Mouse (Mus musculus): ENCODE results near the gene Lysmd1. TPM values are rescaled to one million over a fixed set of nuclear protein-coding genes. Genes with fewer than 3 reads are reported as not detected.
A peak's percentile ranks its signal among the peaks of the same experiment; 100 is the strongest.

Lysmd1 gene
- polyA plus RNA-seq, 1 experiment = 4.7 TPM

- Histone ChIP-seq H3K27me3 (ENCODE audit: control insufficient read depth, insufficient read depth, low read length) (no peaks in the 10 kb centered on the region), H3K27ac (ENCODE audit: insufficient read depth, low read length) (no peak overlapping the region), H3K4me3 (ENCODE audit: extremely low read depth, insufficient read depth, insufficient read length) (no peak overlapping the region), H3K36me3 (ENCODE audit: control insufficient read depth, insufficient read depth, low read length) (peaks cover 2% of the 10 kb centered on the region; the same call in 1 of the 2 replicates), H3K4me1 (ENCODE audit: control insufficient read depth, insufficient read depth, insufficient read length) (peaks cover 4% of the 10 kb centered on the region; the same call in 1 of the 2 replicates)
- 56% methylated on average over 2 of the region's 2 CpGs for WGBS
- no peak for DNase-seq (ENCODE audit: low read depth in 1 of 2, low spot score in 2 of 2)
- TF ChIP-seq CTCF (IDR thresholded peaks at IDR 0.05; ENCODE audit: extremely low read depth, insufficient read depth, insufficient read length, insufficient replicate concordance) = no peak
- no peak for TF ChIP-seq POLR2A (IDR thresholded peaks at IDR 0.05; ENCODE audit: low read depth, low read length)
These were observed 26.0 kb upstream of the Lysmd1 start for GRCm38 (mm10) chr3:95107898-95108297.

DNA sequence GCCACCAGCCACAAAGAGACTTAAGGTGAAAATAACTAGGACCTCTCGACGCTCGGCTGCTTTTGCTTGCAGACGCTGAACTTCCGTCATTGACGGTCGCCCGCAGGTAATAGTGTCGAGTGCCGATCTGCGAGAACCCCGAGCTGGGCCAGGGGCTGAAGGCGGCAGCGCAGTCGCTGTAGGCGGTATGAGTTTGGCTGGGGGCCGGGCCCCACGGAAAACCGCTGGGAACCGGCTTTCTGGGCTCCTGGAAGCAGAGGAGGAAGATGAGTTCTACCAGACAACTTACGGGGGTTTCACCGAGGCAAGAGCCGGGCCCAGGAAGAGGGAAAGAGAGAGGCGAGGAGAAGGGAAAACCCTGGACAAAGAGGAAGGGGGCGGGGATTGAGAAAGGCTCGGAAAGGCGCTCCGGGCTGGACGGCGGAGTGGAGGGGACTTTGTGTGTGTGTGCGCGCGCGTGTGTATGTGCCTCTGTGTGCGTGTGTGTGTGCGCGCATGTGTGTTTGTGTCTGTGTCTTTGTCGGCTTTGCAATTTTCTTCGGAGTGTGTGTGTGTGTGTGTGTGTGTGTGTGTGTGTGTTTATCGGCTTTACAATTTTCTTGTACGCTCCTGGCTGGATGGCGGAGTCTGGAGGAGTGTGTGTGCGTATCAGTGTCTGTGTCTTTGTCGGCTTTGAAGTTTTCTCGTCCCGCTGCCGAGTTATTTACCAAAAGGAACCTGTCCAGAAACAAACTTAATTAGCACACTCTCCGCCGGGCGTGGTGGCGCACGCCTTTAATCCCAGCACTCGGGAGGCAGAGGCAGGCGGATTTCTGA, 22.8 kb upstream of the Lysmd1 start, which contains the start of gene Vps72:
TSS of gene Vps72 (plus strand) at position 112 of the 816 bp plus-strand sequence.
- H3K4me3 ChIP-seq (ENCODE audit: extremely low read depth, insufficient read depth, insufficient read length) = peak within 1 kb of the TSS; percentile 97
- H3K27me3 ChIP-seq (ENCODE audit: control insufficient read depth, insufficient read depth, low read length) = no peaks in the 10 kb centered on the region
- H3K36me3 ChIP-seq (ENCODE audit: control insufficient read depth, insufficient read depth, low read length) = peaks cover 4% of the 10 kb centered on the region; the same call in 1 of the 2 replicates
- peak; percentile 43 for TF ChIP-seq POLR2A (IDR thresholded peaks at IDR 0.05; ENCODE audit: low read depth, low read length)
- TF ChIP-seq CTCF (IDR thresholded peaks at IDR 0.05; ENCODE audit: extremely low read depth, insufficient read depth, insufficient read length, insufficient replicate concordance) = no peak
- H3K4me1 ChIP-seq (ENCODE audit: control insufficient read depth, insufficient read depth, insufficient read length) = no peaks in the 10 kb centered on the region; the same call in 1 of the 2 replicates
- WGBS = under 1% methylated on average over 54 of the region's 54 CpGs
- peak within 1 kb of the TSS; percentile 94 for H3K27ac ChIP-seq (ENCODE audit: insufficient read depth, low read length)
- DNase-seq (ENCODE audit: low read depth in 1 of 2, low spot score in 2 of 2) = peak; percentile 73 to 92

DNA sequence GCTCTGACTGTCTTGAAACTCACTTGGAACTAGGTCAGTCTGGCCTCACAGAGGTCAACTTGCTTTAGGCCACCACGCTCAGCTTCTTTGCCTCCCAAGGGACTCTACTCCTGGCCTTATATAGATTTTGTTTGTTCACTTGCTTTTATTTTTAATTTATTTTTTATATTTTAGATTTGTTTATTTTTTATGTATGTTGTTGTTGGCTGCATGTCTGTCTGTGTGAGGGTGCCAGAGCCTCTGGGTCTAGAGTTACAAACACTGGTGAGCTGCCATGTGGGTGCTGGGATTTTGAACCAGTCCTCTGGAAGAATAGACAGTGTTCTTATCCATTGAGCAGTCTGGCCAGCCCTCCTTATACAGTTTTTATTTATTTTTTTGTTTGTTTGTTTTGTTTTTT, 21.1 kb upstream of the Lysmd1 start:
- peaks cover 4% of the 10 kb centered on the region for H3K36me3 ChIP-seq (ENCODE audit: control insufficient read depth, insufficient read depth, low read length)
- no peak for TF ChIP-seq CTCF (IDR thresholded peaks at IDR 0.05; ENCODE audit: extremely low read depth, insufficient read depth, insufficient read length, insufficient replicate concordance)
- no peak for TF ChIP-seq POLR2A (IDR thresholded peaks at IDR 0.05; ENCODE audit: low read depth, low read length)
- 100% methylated on average over 1 of the region's 1 CpGs for WGBS
- no peak overlapping the region for H3K27ac ChIP-seq (ENCODE audit: insufficient read depth, low read length)
- no peaks in the 10 kb centered on the region for H3K27me3 ChIP-seq (ENCODE audit: control insufficient read depth, insufficient read depth, low read length)
- no peaks in the 10 kb centered on the region; the same call in 1 of the 2 replicates for H3K4me1 ChIP-seq (ENCODE audit: control insufficient read depth, insufficient read depth, insufficient read length)
- DNase-seq (ENCODE audit: low read depth in 1 of 2, low spot score in 2 of 2) = no peak
- no peak overlapping the region for H3K4me3 ChIP-seq (ENCODE audit: extremely low read depth, insufficient read depth, insufficient read length)

- H3K4me1 ChIP-seq (ENCODE audit: control insufficient read depth, insufficient read depth, insufficient read length) = no peaks in the 10 kb centered on the region
- no peaks in the 10 kb centered on the region for H3K27me3 ChIP-seq (ENCODE audit: control insufficient read depth, insufficient read depth, low read length)
- WGBS = 91% methylated on average over 2 of the region's 2 CpGs
- TF ChIP-seq POLR2A (IDR thresholded peaks at IDR 0.05; ENCODE audit: low read depth, low read length) (no peak), CTCF (IDR thresholded peaks at IDR 0.05; ENCODE audit: extremely low read depth, insufficient read depth, insufficient read length, insufficient replicate concordance) (no peak)
- DNase-seq (ENCODE audit: low read depth in 1 of 2, low spot score in 2 of 2) = no peak
- H3K4me3 ChIP-seq (ENCODE audit: extremely low read depth, insufficient read depth, insufficient read length) = no peak overlapping the region
- H3K27ac ChIP-seq (ENCODE audit: insufficient read depth, low read length) = no peak overlapping the region
- peaks cover 31% of the 10 kb centered on the region for H3K36me3 ChIP-seq (ENCODE audit: control insufficient read depth, insufficient read depth, low read length)
These were observed 16.1 kb upstream of the Lysmd1 start for GRCm38 (mm10) chr3:95117751-95118150.

- Histone ChIP-seq H3K4me3 (ENCODE audit: extremely low read depth, insufficient read depth, insufficient read length) (no peak overlapping the region), H3K36me3 (ENCODE audit: control insufficient read depth, insufficient read depth, low read length) (peaks cover 28% of the 10 kb centered on the region), H3K27me3 (ENCODE audit: control insufficient read depth, insufficient read depth, low read length) (no peaks in the 10 kb centered on the region), H3K27ac (ENCODE audit: insufficient read depth, low read length) (no peak overlapping the region), H3K4me1 (ENCODE audit: control insufficient read depth, insufficient read depth, insufficient read length) (no peaks in the 10 kb centered on the region)
- DNase-seq (ENCODE audit: low read depth in 1 of 2, low spot score in 2 of 2) = no peak
- WGBS = 72% methylated on average over 6 of the region's 6 CpGs
- TF ChIP-seq POLR2A (IDR thresholded peaks at IDR 0.05; ENCODE audit: low read depth, low read length) (no peak), CTCF (IDR thresholded peaks at IDR 0.05; ENCODE audit: extremely low read depth, insufficient read depth, insufficient read length, insufficient replicate concordance) (no peak)
These were observed 12.3 kb upstream of the Lysmd1 start for GRCm38 (mm10) chr3:95121580-95121979.

GRCm38 (mm10) chr3:95124246-95124645, 9.6 kb upstream of the Lysmd1 start, which contains the start of gene Tmod4:
Tmod4 (plus strand) TSS chr3:95124476.
- Histone ChIP-seq H3K4me3 (ENCODE audit: extremely low read depth, insufficient read depth, insufficient read length) (no peak within 1 kb of the TSS), H3K27ac (ENCODE audit: insufficient read depth, low read length) (no peak within 1 kb of the TSS), H3K27me3 (ENCODE audit: control insufficient read depth, insufficient read depth, low read length) (no peaks in the 10 kb centered on the region), H3K4me1 (ENCODE audit: control insufficient read depth, insufficient read depth, insufficient read length) (no peaks in the 10 kb centered on the region), H3K36me3 (ENCODE audit: control insufficient read depth, insufficient read depth, low read length) (peaks cover 24% of the 10 kb centered on the region)
- WGBS = 74% methylated on average over 6 of the region's 6 CpGs
- TF ChIP-seq POLR2A (IDR thresholded peaks at IDR 0.05; ENCODE audit: low read depth, low read length) (no peak), CTCF (IDR thresholded peaks at IDR 0.05; ENCODE audit: extremely low read depth, insufficient read depth, insufficient read length, insufficient replicate concordance) (peak; percentile 30; the same call in 1 of the 2 replicates)
- DNase-seq (ENCODE audit: low read depth in 1 of 2, low spot score in 2 of 2) = no peak

DNA sequence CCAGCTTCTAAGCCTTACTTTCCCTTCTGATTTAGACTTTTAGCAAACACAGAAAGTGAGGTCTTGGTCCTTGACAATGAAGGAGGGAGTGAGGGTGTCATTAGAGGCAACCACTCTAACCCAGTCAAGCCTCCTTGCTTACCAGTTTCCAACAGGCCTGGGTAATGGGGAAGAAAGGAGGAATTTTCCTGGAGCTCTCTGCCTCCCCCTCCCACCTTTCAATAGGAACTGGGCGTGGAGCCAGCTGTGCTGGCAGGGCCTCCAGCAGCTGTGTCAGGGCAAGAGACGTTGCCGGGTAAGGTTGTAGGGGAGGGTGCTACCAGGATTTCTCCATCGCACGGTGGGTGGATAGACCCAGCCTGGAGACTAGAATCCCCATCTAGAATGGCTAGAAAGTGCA, 8.9 kb upstream of the Lysmd1 start:
- no peaks in the 10 kb centered on the region for H3K27me3 ChIP-seq (ENCODE audit: control insufficient read depth, insufficient read depth, low read length)
- H3K36me3 ChIP-seq (ENCODE audit: control insufficient read depth, insufficient read depth, low read length) = peaks cover 21% of the 10 kb centered on the region
- WGBS = 50% methylated on average over 5 of the region's 5 CpGs
- no peak for DNase-seq (ENCODE audit: low read depth in 1 of 2, low spot score in 2 of 2)
- TF ChIP-seq POLR2A (IDR thresholded peaks at IDR 0.05; ENCODE audit: low read depth, low read length) (no peak), CTCF (IDR thresholded peaks at IDR 0.05; ENCODE audit: extremely low read depth, insufficient read depth, insufficient read length, insufficient replicate concordance) (no peak)
- no peak overlapping the region for H3K27ac ChIP-seq (ENCODE audit: insufficient read depth, low read length)
- no peaks in the 10 kb centered on the region for H3K4me1 ChIP-seq (ENCODE audit: control insufficient read depth, insufficient read depth, insufficient read length)
- H3K4me3 ChIP-seq (ENCODE audit: extremely low read depth, insufficient read depth, insufficient read length) = no peak overlapping the region
